Mouse (Mus musculus) 3134 (cell line): ENCODE measurements around the gene Grik2.

Experiments
- DNase-seq: peaks from one replicate; pipeline ENCODE4 v3.0.0-alpha.2; 2011; ENCODE audit warnings: low spot score; ENCODE audit not compliant: insufficient read length; ENCODE audit errors: extremely low read depth

Gene Grik2

GRCm38 (mm10) chr10:49788381-49788906 is at the start of gene Grik2:
Gene Grik2, minus strand, starts transcription at chr10:49788766.
- peak; percentile 2 for DNase-seq

- no peak for DNase-seq
Observed at GRCm38 (mm10) chr10:49834392-49834791, 45.8 kb upstream of the Grik2 start.

- DNase-seq, result no peak
Observed at GRCm38 (mm10) chr10:49807276-49807675, 18.7 kb upstream of the Grik2 start.

- no peak for DNase-seq
Observed at GRCm38 (mm10) chr10:49801001-49801400, 12.4 kb upstream of the Grik2 start.

GRCm38 (mm10) chr10:49794129-49794528 is 5.6 kb upstream of the Grik2 start:
- DNase-seq, result no peak

- DNase-seq, result no peak
Observed at GRCm38 (mm10) chr10:49790326-49790725, 1.8 kb upstream of the Grik2 start.

- no peak for DNase-seq
Observed at GRCm38 (mm10) chr10:49789711-49790110, 1.1 kb upstream of the Grik2 start.

- no peak for DNase-seq
Observed at GRCm38 (mm10) chr10:49788914-49789313, 348 bp upstream of the Grik2 start.

- DNase-seq, result no peak
Observed at GRCm38 (mm10) chr10:49786630-49787029, 1.9 kb downstream of the Grik2 start.

GRCm38 (mm10) chr10:49785477-49785876 is 3.1 kb downstream of the Grik2 start:
- DNase-seq, result no peak

GRCm38 (mm10) chr10:49784831-49785230 is 3.7 kb downstream of the Grik2 start:
- no peak for DNase-seq

GRCm38 (mm10) chr10:49782741-49783691 is 5.5 kb downstream of the Grik2 start:
- no peak for DNase-seq

GRCm38 (mm10) chr10:49782061-49782460 is 6.5 kb downstream of the Grik2 start:
- DNase-seq, result no peak

- DNase-seq, result no peak
Observed at GRCm38 (mm10) chr10:49780430-49780829, 8.1 kb downstream of the Grik2 start.

GRCm38 (mm10) chr10:49768897-49769296 is 19.7 kb downstream of the Grik2 start:
- no peak for DNase-seq

GRCm38 (mm10) chr10:49767556-49767955 is 21.0 kb downstream of the Grik2 start:
- DNase-seq, result no peak

GRCm38 (mm10) chr10:49762607-49763006 is 26.0 kb downstream of the Grik2 start:
- no peak for DNase-seq

GRCm38 (mm10) chr10:49751769-49752168 is 36.8 kb downstream of the Grik2 start:
- no peak for DNase-seq

GRCm38 (mm10) chr10:49731841-49732240 is 56.7 kb downstream of the Grik2 start:
- DNase-seq, result no peak

GRCm38 (mm10) chr10:49723706-49724105 is 64.9 kb downstream of the Grik2 start:
- no peak for DNase-seq

- no peak for DNase-seq
Observed at GRCm38 (mm10) chr10:49716856-49717255, 71.7 kb downstream of the Grik2 start.

- DNase-seq, result no peak
Observed at GRCm38 (mm10) chr10:49709748-49710147, 78.8 kb downstream of the Grik2 start.
